Mouse (Mus musculus): Measurements from ENCODE around the gene Ncam1. TPM values are rescaled to one million over a fixed set of nuclear protein-coding genes. Genes with fewer than 3 reads are reported as not detected.

Ncam1 gene
- polyA plus RNA-seq, 1 experiment = 1.1 TPM

DNA sequence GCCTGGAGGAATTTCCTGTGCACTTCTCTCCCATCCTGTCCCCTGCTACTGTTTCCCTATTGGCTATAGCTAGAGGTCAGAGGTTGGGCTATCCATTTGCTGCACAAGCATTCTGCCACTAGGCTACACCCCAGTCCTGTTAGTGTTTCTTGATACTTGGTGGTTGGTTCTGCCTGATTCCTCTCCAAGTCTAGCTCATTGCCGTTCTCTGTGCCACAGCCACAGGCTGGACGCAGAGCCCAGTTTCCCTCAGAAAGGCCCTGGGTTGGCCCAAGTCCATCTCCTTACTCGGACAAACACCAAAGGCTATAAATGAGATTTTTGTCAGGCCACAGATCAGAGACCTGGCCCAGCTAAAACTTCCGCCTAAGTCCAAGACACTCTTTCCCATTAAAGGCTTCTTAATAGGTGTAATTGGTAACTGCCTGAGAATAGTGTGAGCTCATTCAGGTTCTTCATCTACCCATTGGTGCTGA lies 140.3 kb downstream of the Ncam1 start:
- no peaks in the 10 kb centered on the region for H3K27me3 ChIP-seq (ENCODE audit: control insufficient read depth, insufficient read depth, low read length)
- no peaks in the 10 kb centered on the region for H3K4me1 ChIP-seq (replicated peaks; ENCODE audit: control insufficient read depth, insufficient read depth, low read length)
- no peaks in the 10 kb centered on the region for H3K36me3 ChIP-seq (ENCODE audit: control insufficient read depth, insufficient read depth, low read length)
- WGBS = 90% methylated on average over 4 of the region's 4 CpGs
- no peak overlapping the region for H3K4me3 ChIP-seq (ENCODE audit: control insufficient read depth, insufficient read depth, low read length)
- no peak for TF ChIP-seq POLR2A (IDR thresholded peaks at IDR 0.05; ENCODE audit: control insufficient read depth, extremely low read depth, insufficient read depth, low read length, poor library complexity)
- no peak for TF ChIP-seq CTCF (IDR thresholded peaks at IDR 0.05; ENCODE audit: borderline replicate concordance, control insufficient read depth, extremely low read depth, insufficient read depth, low read length, poor library complexity)
- no peak for DNase-seq
- no peak overlapping the region for H3K27ac ChIP-seq (ENCODE audit: control insufficient read depth, insufficient read depth, low read length)

DNA sequence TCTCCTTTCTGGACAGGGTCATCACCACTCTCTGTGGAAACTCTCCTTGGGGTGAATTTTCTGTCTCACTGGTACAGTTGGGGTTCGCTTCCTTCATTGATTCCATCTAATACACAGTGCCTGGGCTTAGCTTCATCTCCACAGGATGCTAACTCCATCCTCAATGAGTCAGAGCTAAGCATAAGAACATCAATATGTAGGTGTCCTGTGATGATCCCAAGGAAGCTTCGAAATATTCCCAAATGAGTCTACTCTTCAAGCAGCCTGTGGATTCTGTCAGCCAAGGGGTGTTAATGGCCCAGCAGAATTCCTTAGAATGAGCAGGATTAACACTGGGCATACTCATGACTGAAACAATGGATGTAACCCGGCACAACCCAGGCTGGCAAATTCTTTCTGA lies 144.3 kb downstream of the Ncam1 start:
- 94% methylated on average over 3 of the region's 3 CpGs for WGBS
- no peaks in the 10 kb centered on the region for H3K36me3 ChIP-seq (ENCODE audit: control insufficient read depth, insufficient read depth, low read length)

DNA sequence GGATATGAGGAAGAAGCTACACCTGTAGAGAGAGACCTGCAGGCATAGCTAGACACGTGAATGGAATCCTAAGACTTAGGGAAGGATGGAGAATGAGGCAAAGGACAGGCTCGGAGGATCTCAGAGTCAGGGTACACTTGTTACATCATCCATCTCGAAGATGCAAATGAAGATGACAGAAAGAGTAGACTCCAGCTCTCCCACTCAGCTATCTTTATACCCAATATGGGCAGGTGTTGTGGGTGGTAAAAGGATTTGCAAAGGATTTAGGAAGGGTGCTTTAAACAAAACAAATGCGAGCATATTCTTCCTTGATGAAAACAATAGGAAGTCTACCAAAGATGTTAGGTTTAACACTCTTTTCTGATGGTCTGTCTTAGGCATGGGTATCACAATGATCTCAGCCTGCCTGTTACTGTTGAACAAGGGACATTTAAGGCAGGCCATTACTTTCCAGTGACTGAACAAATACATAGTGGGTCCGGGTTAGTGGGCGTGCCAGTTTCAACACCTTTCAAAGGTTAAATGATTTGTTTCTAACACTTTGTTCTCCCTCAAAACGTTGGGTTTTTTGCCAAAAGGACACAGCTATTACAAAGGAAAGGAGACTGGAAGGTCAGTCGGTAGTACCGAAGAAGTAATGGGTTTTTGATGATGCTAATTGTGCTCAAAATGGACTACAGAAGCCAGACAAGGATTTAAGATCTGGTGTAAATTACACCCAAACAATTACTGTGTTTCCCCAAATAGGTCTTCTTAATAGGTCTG lies 145.1 kb downstream of the Ncam1 start:
- no peaks in the 10 kb centered on the region for H3K4me1 ChIP-seq (replicated peaks; ENCODE audit: control insufficient read depth, insufficient read depth, low read length)
- no peak for TF ChIP-seq CTCF (IDR thresholded peaks at IDR 0.05; ENCODE audit: borderline replicate concordance, control insufficient read depth, extremely low read depth, insufficient read depth, low read length, poor library complexity)
- no peak for TF ChIP-seq POLR2A (IDR thresholded peaks at IDR 0.05; ENCODE audit: control insufficient read depth, extremely low read depth, insufficient read depth, low read length, poor library complexity)
- H3K36me3 ChIP-seq (ENCODE audit: control insufficient read depth, insufficient read depth, low read length) = no peaks in the 10 kb centered on the region
- no peak overlapping the region for H3K4me3 ChIP-seq (ENCODE audit: control insufficient read depth, insufficient read depth, low read length)
- H3K27me3 ChIP-seq (ENCODE audit: control insufficient read depth, insufficient read depth, low read length) = no peaks in the 10 kb centered on the region
- no peak overlapping the region for H3K27ac ChIP-seq (ENCODE audit: control insufficient read depth, insufficient read depth, low read length)
- DNase-seq = no peak
- 83% methylated on average over 9 of the region's 9 CpGs for WGBS

More for the DNA sequence above, 144.3 kb downstream of the Ncam1 start:
- Histone ChIP-seq H3K27ac (ENCODE audit: control insufficient read depth, insufficient read depth, low read length) (no peak overlapping the region), H3K4me1 (replicated peaks; ENCODE audit: control insufficient read depth, insufficient read depth, low read length) (no peaks in the 10 kb centered on the region), H3K27me3 (ENCODE audit: control insufficient read depth, insufficient read depth, low read length) (no peaks in the 10 kb centered on the region), H3K4me3 (ENCODE audit: control insufficient read depth, insufficient read depth, low read length) (no peak overlapping the region)
- DNase-seq = no peak
- TF ChIP-seq POLR2A (IDR thresholded peaks at IDR 0.05; ENCODE audit: control insufficient read depth, extremely low read depth, insufficient read depth, low read length, poor library complexity) (no peak), CTCF (IDR thresholded peaks at IDR 0.05; ENCODE audit: borderline replicate concordance, control insufficient read depth, extremely low read depth, insufficient read depth, low read length, poor library complexity) (no peak)

DNA sequence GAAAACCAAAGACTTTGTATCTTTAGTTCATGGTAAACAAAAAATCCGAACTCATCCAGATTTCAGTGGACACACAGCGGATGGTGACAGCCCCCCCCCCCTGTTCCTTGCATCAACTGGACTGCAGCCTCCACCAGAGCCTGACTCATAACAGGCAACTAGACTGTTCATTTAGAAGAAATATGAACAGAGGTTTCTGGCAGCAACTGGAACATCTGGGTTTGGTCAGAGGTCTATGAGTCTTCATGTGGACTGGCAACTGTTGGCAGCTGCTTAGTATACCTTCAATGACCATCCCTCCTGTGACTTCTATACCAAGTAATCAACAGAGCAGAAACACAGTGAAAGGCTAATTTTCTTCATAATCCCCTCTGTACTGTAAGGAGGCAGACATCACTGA lies 154.4 kb downstream of the Ncam1 start:
- H3K4me3 ChIP-seq (ENCODE audit: control insufficient read depth, insufficient read depth, low read length) = no peak overlapping the region
- no peak for DNase-seq
- WGBS = 97% methylated on average over 2 of the region's 2 CpGs
- no peaks in the 10 kb centered on the region for H3K36me3 ChIP-seq (ENCODE audit: control insufficient read depth, insufficient read depth, low read length)
- H3K27ac ChIP-seq (ENCODE audit: control insufficient read depth, insufficient read depth, low read length) = no peak overlapping the region
- no peak for TF ChIP-seq CTCF (IDR thresholded peaks at IDR 0.05; ENCODE audit: borderline replicate concordance, control insufficient read depth, extremely low read depth, insufficient read depth, low read length, poor library complexity)
- no peak for TF ChIP-seq POLR2A (IDR thresholded peaks at IDR 0.05; ENCODE audit: control insufficient read depth, extremely low read depth, insufficient read depth, low read length, poor library complexity)
- H3K4me1 ChIP-seq (replicated peaks; ENCODE audit: control insufficient read depth, insufficient read depth, low read length) = no peaks in the 10 kb centered on the region
- H3K27me3 ChIP-seq (ENCODE audit: control insufficient read depth, insufficient read depth, low read length) = no peaks in the 10 kb centered on the region

DNA sequence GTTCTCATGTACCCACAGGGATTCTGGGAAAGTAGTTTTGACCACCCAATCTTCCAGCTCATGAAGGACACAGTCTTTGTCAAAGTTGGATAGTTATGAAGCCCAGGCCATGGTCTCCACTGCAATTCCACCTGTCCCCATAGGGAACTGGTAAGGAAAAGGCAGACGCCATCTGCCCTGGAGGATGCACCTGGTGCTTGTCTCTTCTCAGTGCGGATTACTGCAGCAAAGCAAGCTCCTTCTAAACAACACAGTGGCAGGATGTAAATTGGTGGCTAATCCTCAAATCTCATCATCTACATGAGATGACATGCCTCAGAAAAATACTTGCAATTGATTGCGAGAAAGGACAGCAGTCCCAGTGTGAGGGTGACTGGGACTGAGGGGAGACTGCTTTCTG lies 158.0 kb downstream of the Ncam1 start:
- WGBS = 89% methylated on average over 3 of the region's 3 CpGs
- H3K27ac ChIP-seq (ENCODE audit: control insufficient read depth, insufficient read depth, low read length) = no peak overlapping the region
- TF ChIP-seq CTCF (IDR thresholded peaks at IDR 0.05; ENCODE audit: borderline replicate concordance, control insufficient read depth, extremely low read depth, insufficient read depth, low read length, poor library complexity) (no peak), POLR2A (IDR thresholded peaks at IDR 0.05; ENCODE audit: control insufficient read depth, extremely low read depth, insufficient read depth, low read length, poor library complexity) (no peak)
- H3K4me1 ChIP-seq (replicated peaks; ENCODE audit: control insufficient read depth, insufficient read depth, low read length) = no peaks in the 10 kb centered on the region
- no peaks in the 10 kb centered on the region for H3K36me3 ChIP-seq (ENCODE audit: control insufficient read depth, insufficient read depth, low read length)
- H3K27me3 ChIP-seq (ENCODE audit: control insufficient read depth, insufficient read depth, low read length) = no peaks in the 10 kb centered on the region
- no peak overlapping the region for H3K4me3 ChIP-seq (ENCODE audit: control insufficient read depth, insufficient read depth, low read length)
- DNase-seq = no peak

DNA sequence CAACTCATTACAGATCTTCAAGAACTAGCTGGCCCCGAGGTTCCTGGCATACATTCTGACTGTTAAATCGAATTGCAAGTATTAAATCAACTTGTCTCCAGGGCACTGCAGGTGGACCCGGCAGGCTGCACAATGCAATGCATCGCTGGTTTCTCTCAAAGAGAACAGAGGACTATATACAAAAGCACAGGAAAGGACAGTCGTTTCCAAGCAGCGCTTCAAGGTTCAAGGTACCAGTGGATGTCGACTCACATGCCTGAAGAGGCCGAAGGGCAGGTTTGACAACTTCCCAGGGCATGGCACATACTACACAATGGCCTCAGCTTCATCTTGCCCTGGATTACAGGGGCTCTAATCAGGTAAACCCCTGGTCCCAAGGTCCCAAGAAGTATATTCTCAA lies 158.6 kb downstream of the Ncam1 start:
- TF ChIP-seq CTCF (IDR thresholded peaks at IDR 0.05; ENCODE audit: borderline replicate concordance, control insufficient read depth, extremely low read depth, insufficient read depth, low read length, poor library complexity) (no peak), POLR2A (IDR thresholded peaks at IDR 0.05; ENCODE audit: control insufficient read depth, extremely low read depth, insufficient read depth, low read length, poor library complexity) (no peak)
- Histone ChIP-seq H3K27me3 (ENCODE audit: control insufficient read depth, insufficient read depth, low read length) (no peaks in the 10 kb centered on the region), H3K4me1 (replicated peaks; ENCODE audit: control insufficient read depth, insufficient read depth, low read length) (no peaks in the 10 kb centered on the region), H3K36me3 (ENCODE audit: control insufficient read depth, insufficient read depth, low read length) (no peaks in the 10 kb centered on the region), H3K4me3 (ENCODE audit: control insufficient read depth, insufficient read depth, low read length) (no peak overlapping the region), H3K27ac (ENCODE audit: control insufficient read depth, insufficient read depth, low read length) (no peak overlapping the region)
- 84% methylated on average over 8 of the region's 8 CpGs for WGBS
- no peak for DNase-seq

All from thymus, adult 2 months (tissue).